Mouse (Mus musculus) MEL (cell line): ENCODE data around the gene Olfr435.

ENCODE experiments used
- BHLHE40 ChIP-seq: IDR thresholded peaks from 2 replicates; pipeline ENCODE4 v1.6.1; 2012; ENCODE audit warnings: low read depth, mild to moderate bottlenecking, inconsistent platforms, low read length, improper control_type of control experiment, borderline replicate concordance
- CTCF ChIP-seq, 3 experiments: IDR thresholded peaks in 2 of 3; conservative IDR thresholded peaks in 1 of 3; 2 replicates each; pipeline ENCODE4 v1.5.1; 2011 to 2012; ENCODE audit warnings: low read length in 3 of 3, low read depth in 2 of 3, mild to moderate bottlenecking in 2 of 3, improper control_type of control experiment in 1 of 3, inconsistent platforms in 1 of 3, mixed read lengths in 1 of 3, moderate library complexity in 1 of 3; ENCODE audit not compliant: control insufficient read depth in 1 of 3, insufficient read depth in 1 of 3, poor library complexity in 1 of 3, severe bottlenecking in 1 of 3
- EP300 ChIP-seq, 2 experiments: IDR thresholded peaks; 2 replicates each; pipeline ENCODE4 v1.6.1; 2011; ENCODE audit warnings: improper control_type of control experiment in 2 of 2, low read length in 2 of 2, low read depth in 1 of 2, mild to moderate bottlenecking in 1 of 2
- GATA1 ChIP-seq: IDR thresholded peaks from 2 replicates; pipeline ENCODE4 v1.6.1; 2011; ENCODE audit warnings: low read depth, low read length, improper control_type of control experiment
- HCFC1 ChIP-seq: IDR thresholded peaks from 2 replicates; pipeline ENCODE4 v1.6.1; 2012; ENCODE audit warnings: low read depth, mild to moderate bottlenecking, inconsistent platforms, low read length, improper control_type of control experiment, moderate library complexity
- MAFK ChIP-seq: IDR thresholded peaks from 2 replicates; pipeline ENCODE4 v1.6.1; 2011; ENCODE audit warnings: low read depth, mild to moderate bottlenecking, low read length, improper control_type of control experiment, borderline replicate concordance
- POLR2A ChIP-seq, 2 experiments: IDR thresholded peaks; 2 replicates each; pipeline ENCODE4 v1.6.1; 2011 to 2012; ENCODE audit warnings: low read length in 2 of 2, mild to moderate bottlenecking in 2 of 2, control low read depth in 1 of 2, improper control_type of control experiment in 1 of 2, low read depth in 1 of 2, moderate library complexity in 1 of 2; ENCODE audit not compliant: control insufficient read depth in 1 of 2, insufficient read depth in 1 of 2, poor library complexity in 1 of 2
- POLR2AphosphoS5 ChIP-seq: IDR thresholded peaks from 2 replicates; pipeline ENCODE4 v1.6.1; 2012; ENCODE audit warnings: low read depth, borderline replicate concordance, mild to moderate bottlenecking, inconsistent platforms, low read length, moderate library complexity, mixed read lengths
- TAL1 ChIP-seq: IDR thresholded peaks from 2 replicates; pipeline ENCODE4 v1.6.1; 2012; ENCODE audit warnings: mild to moderate bottlenecking, inconsistent platforms, low read length, moderate library complexity, mixed read lengths
- TBP ChIP-seq: IDR thresholded peaks from 2 replicates; pipeline ENCODE4 v1.8.0; 2011; ENCODE audit warnings: low read depth, low read length, improper control_type of control experiment
- TCF12 ChIP-seq: IDR thresholded peaks from 2 replicates; pipeline ENCODE4 v1.6.1; 2014; ENCODE audit warnings: low read depth, mild to moderate bottlenecking, inconsistent platforms, low read length, improper control_type of control experiment, moderate library complexity
- USF1 ChIP-seq: IDR thresholded peaks from 2 replicates; pipeline ENCODE4 v1.6.1; 2014; ENCODE audit warnings: low read depth, mild to moderate bottlenecking, inconsistent platforms, low read length, improper control_type of control experiment, moderate library complexity
- ZMIZ1 ChIP-seq: IDR thresholded peaks from 2 replicates; pipeline ENCODE4 v1.6.1; 2012; ENCODE audit warnings: low read depth, mild to moderate bottlenecking, inconsistent platforms, low read length, improper control_type of control experiment, moderate library complexity

GRCm38 (mm10) chr6:43202786-43203185 is 5.8 kb downstream of the Olfr435 start:
- TF ChIP-seq POLR2A (IDR thresholded peaks at IDR 0.05; ENCODE audit: control insufficient read depth in 1 of 2, insufficient read depth in 1 of 2, low read depth in 1 of 2, low read length in 2 of 2, poor library complexity in 1 of 2) (no peak), HCFC1 (no peak), EP300 (IDR thresholded peaks at IDR 0.05; ENCODE audit: low read depth in 1 of 2, low read length in 2 of 2) (no peak), GATA1 (no peak), BHLHE40 (no peak), TAL1 (no peak), MAFK (no peak), CTCF (IDR thresholded peaks at IDR 0.05 in 2 of 3, conservative IDR thresholded peaks at IDR 0.05 in 1 of 3; ENCODE audit: control insufficient read depth in 1 of 3, insufficient read depth in 1 of 3, low read depth in 2 of 3, low read length in 3 of 3, poor library complexity in 1 of 3, severe bottlenecking in 1 of 3) (no peak), TCF12 (no peak), TBP (no peak), ZMIZ1 (no peak), USF1 (no peak), POLR2AphosphoS5 (no peak)
